Mouse (Mus musculus): ENCODE measurements around the gene Nipa1.

Gene Nipa1

GRCm38 (mm10) chr7:56010318-56011017 is 9.3 kb downstream of the Nipa1 start:
- DNase-seq (ENCODE audit: low read depth in 1 of 2, low spot score in 2 of 2) = no peak

- no peak for DNase-seq (ENCODE audit: low read depth in 1 of 2, low spot score in 2 of 2)
Observed at GRCm38 (mm10) chr7:55998997-55999396, 20.8 kb downstream of the Nipa1 start.

GRCm38 (mm10) chr7:55995013-55995412 is 24.7 kb downstream of the Nipa1 start:
- DNase-seq (ENCODE audit: low read depth in 1 of 2, low spot score in 2 of 2) = no peak

GRCm38 (mm10) chr7:55991858-55992257 is 27.9 kb downstream of the Nipa1 start:
- DNase-seq (ENCODE audit: low read depth in 1 of 2, low spot score in 2 of 2) = no peak

GRCm38 (mm10) chr7:55991129-55991528 is 28.6 kb downstream of the Nipa1 start:
- no peak for DNase-seq (ENCODE audit: low read depth in 1 of 2, low spot score in 2 of 2)

GRCm38 (mm10) chr7:55986526-55987214 is 33.1 kb downstream of the Nipa1 start:
- DNase-seq (ENCODE audit: low read depth in 1 of 2, low spot score in 2 of 2) = peak; percentile 21 to 68

- no peak for DNase-seq (ENCODE audit: low read depth in 1 of 2, low spot score in 2 of 2)
Observed at GRCm38 (mm10) chr7:55984754-55985153, 35.0 kb downstream of the Nipa1 start.

- no peak for DNase-seq (ENCODE audit: low read depth in 1 of 2, low spot score in 2 of 2)
Observed at GRCm38 (mm10) chr7:55983107-55983506, 36.6 kb downstream of the Nipa1 start.

GRCm38 (mm10) chr7:55982010-55982700 is 37.6 kb downstream of the Nipa1 start:
- DNase-seq (ENCODE audit: low read depth in 1 of 2, low spot score in 2 of 2) = no peak

- DNase-seq (ENCODE audit: low read depth in 1 of 2, low spot score in 2 of 2) = no peak
Observed at GRCm38 (mm10) chr7:55981511-55981910, 38.2 kb downstream of the Nipa1 start.

GRCm38 (mm10) chr7:55974429-55974828 is 45.3 kb downstream of the Nipa1 start:
- DNase-seq (ENCODE audit: low read depth in 1 of 2, low spot score in 2 of 2) = no peak

- peak in 1 of 2 experiments; percentile 15 for DNase-seq (ENCODE audit: low read depth in 1 of 2, low spot score in 2 of 2)
Observed at GRCm38 (mm10) chr7:55969415-55969814, 50.3 kb downstream of the Nipa1 start.

GRCm38 (mm10) chr7:55968258-55968901 is 51.4 kb downstream of the Nipa1 start:
- DNase-seq (ENCODE audit: low read depth in 1 of 2, low spot score in 2 of 2) = peak; percentile 51 to 63

- DNase-seq (ENCODE audit: low read depth in 1 of 2, low spot score in 2 of 2) = no peak
Observed at GRCm38 (mm10) chr7:55966866-55967460, 52.8 kb downstream of the Nipa1 start.

GRCm38 (mm10) chr7:55962004-55962908 is 57.5 kb downstream of the Nipa1 start, which contains the start of gene Nipa2:
TSS of gene Nipa2 (minus strand) at chr7:55962476.
- DNase-seq (ENCODE audit: low read depth in 1 of 2, low spot score in 2 of 2) = peak; percentile 78 to 89

GRCm38 (mm10) chr7:55960506-55960905 is 59.2 kb downstream of the Nipa1 start:
- no peak for DNase-seq (ENCODE audit: low read depth in 1 of 2, low spot score in 2 of 2)

- DNase-seq (ENCODE audit: low read depth in 1 of 2, low spot score in 2 of 2) = no peak
Observed at GRCm38 (mm10) chr7:55959801-55960200, 60.0 kb downstream of the Nipa1 start.

- no peak for DNase-seq (ENCODE audit: low read depth in 1 of 2, low spot score in 2 of 2)
Observed at GRCm38 (mm10) chr7:55957916-55958315, 61.8 kb downstream of the Nipa1 start.

- no peak for DNase-seq (ENCODE audit: low read depth in 1 of 2, low spot score in 2 of 2)
Observed at GRCm38 (mm10) chr7:55957178-55957577, 62.6 kb downstream of the Nipa1 start.

GRCm38 (mm10) chr7:55956054-55956453 is 63.7 kb downstream of the Nipa1 start:
- no peak for DNase-seq (ENCODE audit: low read depth in 1 of 2, low spot score in 2 of 2)
